In genomic region chr7:78737196-78737595, GRCm38 (mm10) we compare ENCODE assay signal across 26 mouse cellular contexts. TPM values are rescaled to one million over a fixed set of nuclear protein-coding genes. Genes with fewer than 3 reads are reported as not detected.
A peak's percentile ranks its signal among the peaks of the same experiment; 100 is the strongest.
DNase-seq lines count a peak whose midpoint lies in the region; ATAC-seq and TF ChIP-seq lines count a peak whose summit lies in the region.
"Had no signal": no experiment of that assay in that cellular context is flagged by ENCODE, and none has a peak within 500 bp of the region (broad histone marks: within the 10 kb centered on the region; RNA-seq: fewer than 3 reads in every experiment).

No protein-coding gene starts in this region.

- no peaks in the 10 kb centered on the region for H3K9me3 ChIP-seq in heart, embryonic 16.5 days (replicated peaks; ENCODE audit: control insufficient read depth, low read length)
- H3K9me3 ChIP-seq: embryonic facial prominence, embryonic 10.5 days; embryonic facial prominence, embryonic 13.5 days; forebrain, embryonic 12.5 days; forebrain, embryonic 15.5 days; G1E had no signal

- H3K4me1 ChIP-seq in heart, embryonic 16.5 days (ENCODE audit: control insufficient read depth, insufficient read depth, low read length), result no peaks in the 10 kb centered on the region
- peaks cover 14% of the 10 kb centered on the region for H3K4me1 ChIP-seq in thymus, adult 2 months (replicated peaks; ENCODE audit: control insufficient read depth, insufficient read depth, low read length)
- H3K4me1 ChIP-seq: embryonic facial prominence, embryonic 10.5 days; embryonic facial prominence, embryonic 13.5 days; forebrain, embryonic 12.5 days; forebrain, embryonic 15.5 days had no signal

- DNase-seq in heart, adult 11 months, result no peak
- peak; percentile 49 for DNase-seq in thymus, adult 2 months
- peak; percentile 45 to 52 for DNase-seq in thymus, postnatal 10 days (ENCODE audit: low spot score in 2 of 2)
- peak; percentile 44 to 63 for DNase-seq in thymus, postnatal 36 days
- DNase-seq in retina, embryonic 14.5 days (ENCODE audit: low spot score), result no peak
- no peak for DNase-seq in cerebellum, adult 9-10 months
- DNase-seq: adrenal gland, postnatal 10 days; adrenal gland, postnatal 36 days; cerebellum, adult 18-20 months; cerebellum, adult 9-11 months; cerebellum, postnatal 36 days; embryo, embryonic 11 days; gastrocnemius, postnatal 25 days; heart, adult 2 months had no signal

- peak; percentile 21; the same call in 1 of the 2 replicates for ATAC-seq in heart, embryonic 16.5 days (replicated peaks; ENCODE audit: extremely low read depth, insufficient read depth, low FRiP score)
- no peak for ATAC-seq in megakaryocyte-erythroid progenitor cell, adult 5-6 weeks (replicated peaks; ENCODE audit: low FRiP score, low TSS enrichment, poor library complexity, severe bottlenecking)
- ATAC-seq: forebrain, embryonic 15.5 days; hindbrain, postnatal 0 days; Patski had no signal

- no peak overlapping the region for H3K4me2 ChIP-seq in heart, embryonic 16.5 days (ENCODE audit: low read depth, low read length)
- H3K4me2 ChIP-seq: embryonic facial prominence, embryonic 13.5 days; forebrain, embryonic 12.5 days; forebrain, embryonic 15.5 days; heart, embryonic 11.5 days; hindbrain, embryonic 14.5 days had no signal

- 82% methylated on average over 6 of the region's 6 CpGs for WGBS in heart, embryonic 16.5 days
- WGBS in thymus, adult 2 months, result 74% methylated on average over 6 of the region's 6 CpGs

- no peak overlapping the region for H3K9ac ChIP-seq in heart, embryonic 16.5 days (ENCODE audit: low read length)
- H3K9ac ChIP-seq: embryonic facial prominence, embryonic 13.5 days; forebrain, embryonic 12.5 days; forebrain, embryonic 15.5 days; hindbrain, embryonic 14.5 days had no signal

- no peak overlapping the region for H3K4me3 ChIP-seq in heart, embryonic 16.5 days (ENCODE audit: low read length)
- peak overlapping the region; percentile 43 for H3K4me3 ChIP-seq in thymus, adult 2 months (ENCODE audit: control insufficient read depth, insufficient read depth, low read length)
- H3K4me3 ChIP-seq: embryonic facial prominence, embryonic 10.5 days; embryonic facial prominence, embryonic 13.5 days; erythroblast, embryonic 14.5 days; forebrain, embryonic 12.5 days; forebrain, embryonic 15.5 days; heart, adult 2 months had no signal

- TF ChIP-seq CTCF in thymus, adult 2 months (IDR thresholded peaks at IDR 0.05; ENCODE audit: borderline replicate concordance, control insufficient read depth, extremely low read depth, insufficient read depth, low read length, poor library complexity), result no peak

- H3K27me3 ChIP-seq in heart, embryonic 16.5 days (ENCODE audit: control insufficient read depth, insufficient read depth, low read length), result no peaks in the 10 kb centered on the region
- no peaks in the 10 kb centered on the region for H3K27me3 ChIP-seq in thymus, adult 2 months (ENCODE audit: control insufficient read depth, insufficient read depth, low read length)
- H3K27me3 ChIP-seq: embryonic facial prominence, embryonic 13.5 days; forebrain, embryonic 12.5 days; forebrain, embryonic 15.5 days; Patski had no signal

- no peak overlapping the region; the same call in 1 of the 2 replicates for H3K27ac ChIP-seq in heart, embryonic 16.5 days (ENCODE audit: low read length)
- H3K27ac ChIP-seq in thymus, adult 2 months (ENCODE audit: control insufficient read depth, insufficient read depth, low read length), result peak overlapping the region; percentile 97
- H3K27ac ChIP-seq: embryonic facial prominence, embryonic 10.5 days; embryonic facial prominence, embryonic 13.5 days; forebrain, embryonic 12.5 days; forebrain, embryonic 15.5 days; heart, adult 2 months; hindbrain, embryonic 14.5 days; hindbrain, postnatal 0 days had no signal

- H3K36me3 ChIP-seq in heart, embryonic 16.5 days (ENCODE audit: control insufficient read depth, insufficient read depth), result no peaks in the 10 kb centered on the region
- peaks cover 17% of the 10 kb centered on the region for H3K36me3 ChIP-seq in thymus, adult 2 months (ENCODE audit: control insufficient read depth, insufficient read depth, low read length)
- H3K36me3 ChIP-seq: embryonic facial prominence, embryonic 10.5 days; embryonic facial prominence, embryonic 13.5 days; forebrain, embryonic 12.5 days; forebrain, embryonic 15.5 days; G1E had no signal

- no peak for TF ChIP-seq POLR2A in thymus, adult 2 months (IDR thresholded peaks at IDR 0.05; ENCODE audit: control insufficient read depth, extremely low read depth, insufficient read depth, low read length, poor library complexity)

RNA-seq across cellular contexts. Expression of gene Ntrk3, which starts 0.6 kb away (rescaled TPM):
- 1.9 and 2.3 TPM in 2 replicates for polyA plus RNA-seq in heart, embryonic 16.5 days (2015; fragmentation: Nextera tagmentation; extraction: Ambion mirVana)
- polyA plus RNA-seq in thymus, adult 2 months (2012; rRNA removed), result 52.2 and 54.7 TPM in 2 replicates
- total RNA-seq in megakaryocyte-erythroid progenitor cell, adult 5-6 weeks (2014; fragmentation: Nextera tagmentation), result not detected in 2 replicates
- 0.50 TPM in 1 of 2 replicates, not detected in the other for total RNA-seq in megakaryocyte-erythroid progenitor cell, adult 5-6 weeks (2017)
- polyA plus RNA-seq: erythroblast, embryonic 14.5 days; G1E had no signal

RNA-seq across cellular contexts. Expression of gene Mrps11, which starts 45.7 kb away (rescaled TPM):
- polyA plus RNA-seq in heart, embryonic 16.5 days (2015; fragmentation: Nextera tagmentation; extraction: Ambion mirVana), result 59.0 and 64.7 TPM in 2 replicates
- polyA plus RNA-seq in thymus, adult 2 months (2012; rRNA removed), result 60.3 and 73.2 TPM in 2 replicates
- 73.4 and 96.7 TPM in 2 replicates for total RNA-seq in megakaryocyte-erythroid progenitor cell, adult 5-6 weeks (2014; fragmentation: Nextera tagmentation)
- 52.0 and 55.7 TPM in 2 replicates for total RNA-seq in megakaryocyte-erythroid progenitor cell, adult 5-6 weeks (2017)

RNA-seq across cellular contexts. Expression of gene Mrpl46, which starts 46.1 kb away (rescaled TPM):
- 59.2 and 64.9 TPM in 2 replicates for polyA plus RNA-seq in heart, embryonic 16.5 days (2015; fragmentation: Nextera tagmentation; extraction: Ambion mirVana)
- 21.9 and 25.0 TPM in 2 replicates for polyA plus RNA-seq in thymus, adult 2 months (2012; rRNA removed)
- total RNA-seq in megakaryocyte-erythroid progenitor cell, adult 5-6 weeks (2014; fragmentation: Nextera tagmentation), result 36.4 and 45.4 TPM in 2 replicates
- 54.5 and 64.5 TPM in 2 replicates for total RNA-seq in megakaryocyte-erythroid progenitor cell, adult 5-6 weeks (2017)

Comparison
In these comparisons a context has a peak if more than half of its experiments do, and no peak if none do; other contexts are left out.
1. DNase-seq: peak in thymus, adult 2 months (single experiment), thymus, postnatal 10 days (2 of 2) and thymus, postnatal 36 days (2 of 2); none in heart, adult 11 months (single experiment), retina, embryonic 14.5 days (single experiment) and cerebellum, adult 9-10 months (single experiment).
2. RNA of gene Ntrk3, which starts 0.6 kb away (polyA plus RNA-seq): 52.2 to 54.7 TPM in thymus, adult 2 months; 1.9 to 2.3 TPM in heart, embryonic 16.5 days; every median in the first group is over 10 times any median in the second.